Mouse (Mus musculus) midbrain, embryonic 16.5 days (tissue): ENCODE data around the gene Rnf157. TPM values are rescaled to one million over a fixed set of nuclear protein-coding genes. Genes with fewer than 3 reads are reported as not detected.
A peak's percentile ranks its signal among the peaks of the same experiment; 100 is the strongest.

ENCODE experiments used
- ATAC-seq: fragments of 200-750 bp; cut with Nextera tagmentation; 2 replicates; pipeline ENCODE4 v1.8.0; 2017; ENCODE audit warnings: moderate TSS enrichment
- H3K27ac ChIP-seq: fragments of 300-500 bp; sonication (generic); 2 replicates; pipeline ENCODE4 v1.5.1; 2014; ENCODE audit warnings: mild to moderate bottlenecking, low read length, mixed read lengths
- H3K27me3 ChIP-seq: fragments of 300-500 bp; sonication (generic); 2 replicates; pipeline ENCODE4 v1.6.1; 2014; ENCODE audit warnings: low read depth, low read length, mixed read lengths; ENCODE audit not compliant: control insufficient read depth, insufficient read depth
- H3K36me3 ChIP-seq: fragments of 300-500 bp; sonication (generic); 2 replicates; pipeline ENCODE4 v1.6.1; 2014; ENCODE audit warnings: mild to moderate bottlenecking, low read length, moderate library complexity, mixed read lengths; ENCODE audit not compliant: control insufficient read depth, insufficient read depth
- H3K4me1 ChIP-seq: fragments of 300-500 bp; sonication (generic); 2 replicates; pipeline ENCODE4 v1.6.1; 2014; ENCODE audit warnings: mild to moderate bottlenecking, low read length, mixed read lengths; ENCODE audit not compliant: control insufficient read depth, insufficient read depth
- H3K4me2 ChIP-seq: fragments of 300-500 bp; sonication (generic); 2 replicates; pipeline ENCODE4 v1.6.1; 2014; ENCODE audit warnings: mild to moderate bottlenecking, low read length, mixed read lengths
- H3K4me3 ChIP-seq: fragments of 300-500 bp; sonication (generic); 2 replicates; pipeline ENCODE4 v1.5.1; 2014; ENCODE audit warnings: low read depth, mild to moderate bottlenecking, low read length, moderate library complexity, mixed read lengths
- H3K9ac ChIP-seq: fragments of 300-500 bp; sonication (generic); 2 replicates; pipeline ENCODE4 v1.6.1; 2014; ENCODE audit warnings: low read depth, low read length, mixed read lengths
- H3K9me3 ChIP-seq: fragments of 300-500 bp; sonication (generic); replicated peaks from 2 replicates; pipeline ENCODE4 v1.6.1; 2014; ENCODE audit warnings: mild to moderate bottlenecking, low read length, mixed read lengths; ENCODE audit not compliant: control insufficient read depth, poor library complexity, severe bottlenecking
- WGBS: fragments of 180-500 bp; shearing (Covaris S2); extraction: QIAGEN DNeasy Blood & Tissue Kit; methylation state at CpG from one replicate; pipeline ENCODE4 v1.1.7; 2014; 5-methylcytosine and 5-hydroxymethylcytosine counted together
- polyA plus RNA-seq: library from polyadenylated mRNA; unstranded; fragments of >200 nt; fragmentation: Nextera tagmentation; extraction: Ambion mirVana; gene quantifications from 2 replicates; pipeline ENCODE4 v1.2.1, GENCODE M21; 2015

Gene Rnf157
- polyA plus RNA-seq, 1 experiment from 2014 or later = 32.3 TPM

GRCm38 (mm10) chr11:116435992-116436724 lies 23.3 kb upstream of the Rnf157 start:
- H3K4me1 ChIP-seq = peaks cover 26% of the 10 kb centered on the region
- H3K4me3 ChIP-seq = peak overlapping the region; percentile 3; the same call in 1 of the 2 replicates
- no peaks in the 10 kb centered on the region for H3K27me3 ChIP-seq
- WGBS = 60% methylated on average over 5 of the region's 5 CpGs
- ATAC-seq = no peak
- H3K36me3 ChIP-seq = peaks cover 5% of the 10 kb centered on the region
- peak overlapping the region; percentile 56 for H3K4me2 ChIP-seq
- H3K27ac ChIP-seq = no peak overlapping the region
- no peaks in the 10 kb centered on the region for H3K9me3 ChIP-seq
- peak overlapping the region; percentile 36 for H3K9ac ChIP-seq

GRCm38 (mm10) chr11:116434967-116435752 lies 22.3 kb upstream of the Rnf157 start:
- H3K4me2 ChIP-seq = peak overlapping the region; percentile 56
- H3K4me3 ChIP-seq = peak overlapping the region; percentile 92
- H3K9me3 ChIP-seq = no peaks in the 10 kb centered on the region
- peaks cover 29% of the 10 kb centered on the region for H3K4me1 ChIP-seq
- H3K27ac ChIP-seq = peak overlapping the region; percentile 93
- H3K36me3 ChIP-seq = peaks cover 5% of the 10 kb centered on the region
- 47% methylated on average over 12 of the region's 12 CpGs for WGBS
- ATAC-seq = no peak
- no peaks in the 10 kb centered on the region for H3K27me3 ChIP-seq
- peak overlapping the region; percentile 94 for H3K9ac ChIP-seq

GRCm38 (mm10) chr11:116434287-116434966 lies 21.6 kb upstream of the Rnf157 start:
- no peaks in the 10 kb centered on the region for H3K9me3 ChIP-seq
- peaks cover 29% of the 10 kb centered on the region for H3K4me1 ChIP-seq
- peak; percentile 59 for ATAC-seq
- H3K4me3 ChIP-seq = peak overlapping the region; percentile 92
- no peaks in the 10 kb centered on the region for H3K27me3 ChIP-seq
- peak overlapping the region; percentile 93 for H3K27ac ChIP-seq
- H3K36me3 ChIP-seq = peaks cover 5% of the 10 kb centered on the region
- peak overlapping the region; percentile 56 for H3K4me2 ChIP-seq
- H3K9ac ChIP-seq = peak overlapping the region; percentile 94
- under 1% methylated on average over 42 of the region's 67 CpGs for WGBS

- peak within 1 kb of the TSS; percentile 93 for H3K27ac ChIP-seq
- peak within 1 kb of the TSS; percentile 56 for H3K4me2 ChIP-seq
- WGBS = 2% methylated on average over 62 of the region's 66 CpGs
- no peaks in the 10 kb centered on the region for H3K9me3 ChIP-seq
- peak; percentile 99 for ATAC-seq
- peaks cover 5% of the 10 kb centered on the region for H3K36me3 ChIP-seq
- H3K4me3 ChIP-seq = peak within 1 kb of the TSS; percentile 92
- peak within 1 kb of the TSS; percentile 94 for H3K9ac ChIP-seq
- H3K4me1 ChIP-seq = peaks cover 29% of the 10 kb centered on the region
- no peaks in the 10 kb centered on the region for H3K27me3 ChIP-seq
These were observed 20.8 kb upstream of the Rnf157 start, which contains the start of gene Ubald2 for GRCm38 (mm10) chr11:116433356-116434286. Gene Ubald2 (plus strand): TSS chr11:116434094.

GRCm38 (mm10) chr11:116432593-116433355 lies 19.9 kb upstream of the Rnf157 start:
- WGBS = 62% methylated on average over 8 of the region's 8 CpGs
- no peaks in the 10 kb centered on the region for H3K27me3 ChIP-seq
- H3K36me3 ChIP-seq = peaks cover 5% of the 10 kb centered on the region
- no peak for ATAC-seq
- no peak overlapping the region for H3K27ac ChIP-seq
- no peak overlapping the region for H3K9ac ChIP-seq
- no peak overlapping the region for H3K4me2 ChIP-seq
- H3K4me3 ChIP-seq = no peak overlapping the region
- H3K4me1 ChIP-seq = peaks cover 29% of the 10 kb centered on the region
- H3K9me3 ChIP-seq = no peaks in the 10 kb centered on the region

- no peaks in the 10 kb centered on the region for H3K9me3 ChIP-seq
- H3K4me1 ChIP-seq = peaks cover 29% of the 10 kb centered on the region
- H3K9ac ChIP-seq = no peak overlapping the region
- H3K4me3 ChIP-seq = no peak overlapping the region
- H3K27ac ChIP-seq = no peak overlapping the region
- WGBS = 45% methylated on average over 6 of the region's 6 CpGs
- H3K36me3 ChIP-seq = no peaks in the 10 kb centered on the region
- ATAC-seq = no peak
- H3K4me2 ChIP-seq = no peak overlapping the region
- H3K27me3 ChIP-seq = no peaks in the 10 kb centered on the region
These were observed 19.3 kb upstream of the Rnf157 start for GRCm38 (mm10) chr11:116432127-116432526.

GRCm38 (mm10) chr11:116431428-116432077 lies 18.7 kb upstream of the Rnf157 start:
- Histone ChIP-seq H3K9ac (no peak overlapping the region), H3K4me1 (peaks cover 23% of the 10 kb centered on the region), H3K27me3 (no peaks in the 10 kb centered on the region), H3K4me3 (no peak overlapping the region), H3K9me3 (no peaks in the 10 kb centered on the region), H3K4me2 (no peak overlapping the region), H3K27ac (no peak overlapping the region), H3K36me3 (no peaks in the 10 kb centered on the region)
- WGBS = 53% methylated on average over 11 of the region's 11 CpGs
- no peak for ATAC-seq
